Mouse (Mus musculus): ENCODE measurements around the gene Slc25a42.

Gene Slc25a42

GRCm38 (mm10) chr8:70171240-70171639 lies 40.9 kb downstream of the Slc25a42 start:
- DNase-seq (ENCODE audit: low read depth, low spot score): no peak

DNA sequence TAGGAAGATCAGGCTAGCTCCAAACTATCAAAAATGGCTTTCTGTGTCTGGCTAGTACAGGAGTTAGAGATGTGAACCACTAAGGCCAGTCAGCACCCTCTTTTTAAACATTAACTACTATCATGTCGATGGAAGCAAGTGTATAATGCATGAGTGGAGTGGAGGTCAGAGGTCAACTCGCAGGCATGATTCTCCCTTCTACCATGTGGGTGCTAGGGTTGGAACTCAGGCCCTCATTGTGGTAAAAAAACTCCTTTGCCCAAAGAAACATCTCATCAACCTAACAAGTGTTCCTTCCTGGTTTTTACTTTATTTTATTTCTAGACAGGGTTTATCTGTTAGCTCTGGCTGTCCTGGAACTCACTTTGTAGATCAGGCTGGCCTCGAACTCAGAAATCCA lies 41.4 kb downstream of the Slc25a42 start:
- no peak for DNase-seq (ENCODE audit: low read depth, low spot score)

- no peak for DNase-seq (ENCODE audit: low read depth, low spot score)
These were observed 42.0 kb downstream of the Slc25a42 start for GRCm38 (mm10) chr8:70170116-70170515.

DNA sequence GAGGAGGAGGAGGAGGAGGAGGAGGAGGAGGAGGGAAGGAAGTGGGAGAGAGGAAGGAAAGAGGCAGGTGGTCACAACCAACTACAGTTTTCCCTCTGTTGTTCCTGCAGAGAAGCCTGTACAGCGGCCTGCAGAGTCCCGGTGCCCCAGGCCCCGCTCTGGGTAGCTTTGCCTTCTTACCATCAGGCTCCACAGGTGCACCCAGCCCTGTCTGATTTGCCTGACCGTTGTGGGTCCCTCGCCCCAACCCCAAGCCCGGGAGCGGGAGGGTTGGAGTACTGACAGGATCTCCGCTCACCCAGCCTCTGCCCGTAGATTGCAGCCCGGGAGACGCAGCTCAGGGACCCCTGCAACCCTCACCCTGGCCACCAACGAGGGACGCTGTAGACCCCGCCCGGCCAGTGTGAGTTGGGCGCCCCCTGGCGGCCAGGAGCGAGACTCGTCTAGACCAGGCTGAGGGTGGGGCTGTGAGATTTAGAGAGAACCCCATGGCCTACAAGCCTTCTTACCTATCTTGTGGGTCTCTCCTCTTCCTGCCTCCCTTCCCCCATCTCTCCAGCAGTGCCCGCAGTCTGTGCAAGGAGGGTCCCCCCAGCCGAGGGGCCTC lies 45.5 kb downstream of the Slc25a42 start:
- peak; percentile 79 for DNase-seq (ENCODE audit: low read depth, low spot score)

DNA sequence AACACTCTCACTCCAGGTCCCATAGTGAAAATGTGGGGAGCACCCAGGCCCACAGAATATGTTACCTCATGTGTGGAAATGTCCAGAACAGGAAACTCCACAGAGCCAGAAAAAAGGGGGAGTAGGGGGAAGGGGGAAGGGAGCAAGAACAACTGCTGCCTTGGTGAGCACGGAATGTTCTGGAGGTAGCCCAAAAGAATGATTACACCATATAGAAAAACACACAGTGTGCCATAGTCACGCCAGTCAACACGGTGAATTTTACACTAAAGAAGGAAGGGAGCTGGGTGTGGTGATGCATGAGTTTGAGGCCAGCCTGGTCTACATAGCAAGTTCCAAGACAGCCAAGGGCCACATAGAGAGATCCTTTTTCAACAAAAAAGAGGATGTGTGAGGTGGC lies 48.8 kb downstream of the Slc25a42 start:
- DNase-seq (ENCODE audit: low read depth, low spot score): no peak

- DNase-seq (ENCODE audit: low read depth, low spot score): peak; percentile 57
These were observed 52.1 kb downstream of the Slc25a42 start for GRCm38 (mm10) chr8:70160015-70160414.

- DNase-seq (ENCODE audit: low read depth, low spot score): no peak
These were observed 52.9 kb downstream of the Slc25a42 start for GRCm38 (mm10) chr8:70159211-70159610.

DNA sequence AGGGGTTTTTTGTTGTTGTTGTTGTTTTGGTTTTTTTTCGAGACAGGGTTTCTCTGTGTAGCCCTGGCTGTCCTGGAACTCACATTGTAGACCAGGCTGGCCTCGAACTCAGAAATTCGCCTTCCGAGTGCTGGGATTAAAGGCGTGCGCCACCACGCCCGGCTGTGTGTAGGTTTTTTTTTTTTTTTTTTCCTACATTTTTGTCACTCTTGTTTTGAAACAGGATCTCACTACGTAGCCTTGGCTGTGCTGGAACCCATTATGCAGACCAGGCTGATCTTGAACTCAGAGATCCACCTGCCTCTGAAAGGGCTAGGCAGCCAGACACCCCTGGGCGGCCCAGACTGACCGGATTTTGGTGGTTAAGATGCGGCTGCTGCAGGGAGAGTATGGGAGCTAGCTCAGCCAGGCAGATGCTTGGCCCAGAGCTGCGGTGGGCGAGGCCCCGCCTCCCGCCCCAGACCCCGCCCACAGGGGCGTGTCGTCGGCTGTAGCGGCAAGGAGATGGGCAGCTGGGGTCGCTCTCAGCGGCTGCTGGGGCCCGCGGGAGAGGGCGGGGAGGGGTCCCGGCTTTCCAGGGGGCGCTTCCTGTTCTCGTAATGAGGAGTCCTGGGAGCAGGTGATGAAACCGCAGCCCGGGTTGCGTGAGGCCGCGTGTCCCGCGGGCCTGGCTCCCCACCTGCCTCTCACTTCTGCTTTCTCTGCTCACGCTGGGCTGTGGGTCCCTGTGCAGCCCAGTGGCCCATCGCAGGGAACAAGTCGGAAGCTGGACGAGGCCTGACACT lies 53.8 kb downstream of the Slc25a42 start:
- peak; percentile 88 for DNase-seq (ENCODE audit: low read depth, low spot score)

GRCm38 (mm10) chr8:70157240-70157800 lies 54.8 kb downstream of the Slc25a42 start:
- DNase-seq (ENCODE audit: low read depth, low spot score): no peak

GRCm38 (mm10) chr8:70152537-70153257 lies 59.4 kb downstream of the Slc25a42 start:
- peak; percentile 81 for DNase-seq (ENCODE audit: low read depth, low spot score)

- DNase-seq (ENCODE audit: low read depth, low spot score): no peak
These were observed 61.9 kb downstream of the Slc25a42 start for GRCm38 (mm10) chr8:70150158-70150557.

- no peak for DNase-seq (ENCODE audit: low read depth, low spot score)
These were observed 64.2 kb downstream of the Slc25a42 start for GRCm38 (mm10) chr8:70147678-70148607.

GRCm38 (mm10) chr8:70139981-70140380 lies 72.1 kb downstream of the Slc25a42 start:
- DNase-seq (ENCODE audit: low read depth, low spot score): no peak

DNA sequence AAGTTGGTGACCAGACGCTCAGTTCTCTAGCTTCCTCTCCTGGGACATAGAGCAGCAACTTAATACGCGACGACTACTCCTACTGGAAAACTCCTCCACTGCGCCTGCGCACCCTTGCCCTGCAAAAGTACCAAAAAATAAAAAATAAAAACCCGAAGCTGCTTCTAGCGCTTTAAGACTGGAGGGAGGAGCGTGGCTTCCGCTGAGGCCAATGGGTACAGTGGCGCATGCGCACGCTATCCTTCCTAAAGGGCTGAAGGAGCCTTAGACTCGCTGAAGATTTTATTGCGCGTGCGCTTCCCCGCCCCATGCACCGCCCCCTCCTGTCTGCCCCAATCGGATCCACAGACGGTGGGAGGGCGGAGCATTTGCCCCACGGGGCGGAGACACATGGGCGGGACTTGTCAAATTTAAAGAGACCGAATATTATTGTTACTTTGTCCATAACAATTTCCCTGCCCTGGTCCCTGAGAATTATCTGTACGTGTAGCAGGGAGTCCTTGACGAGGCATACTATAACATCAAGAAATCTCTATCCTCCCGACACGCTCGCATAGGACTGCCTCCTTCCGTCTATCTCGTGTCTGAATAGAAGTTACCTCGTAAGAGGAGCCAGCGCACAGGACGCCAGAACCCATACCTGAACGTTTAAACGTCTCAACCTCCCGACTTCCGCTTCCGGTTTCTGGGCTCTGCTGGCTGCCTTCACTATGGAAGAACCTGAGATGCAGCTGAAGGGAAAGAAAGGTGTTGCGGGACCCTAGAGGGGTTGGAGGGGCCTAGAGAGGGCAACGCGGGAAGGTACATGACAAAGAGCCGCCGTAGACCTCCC lies 72.9 kb downstream of the Slc25a42 start, which contains the start of the genes Rfxank, Borcs8 and Mef2b:
Rfxank (minus strand) TSS at position 129 of the 832 bp plus-strand sequence.
Borcs8 (plus strand) TSS at position 474 of the 832 bp plus-strand sequence.
Mef2b (plus strand) TSS at position 686 of the 832 bp plus-strand sequence.
- peak; percentile 99 for DNase-seq (ENCODE audit: low read depth, low spot score)

DNA sequence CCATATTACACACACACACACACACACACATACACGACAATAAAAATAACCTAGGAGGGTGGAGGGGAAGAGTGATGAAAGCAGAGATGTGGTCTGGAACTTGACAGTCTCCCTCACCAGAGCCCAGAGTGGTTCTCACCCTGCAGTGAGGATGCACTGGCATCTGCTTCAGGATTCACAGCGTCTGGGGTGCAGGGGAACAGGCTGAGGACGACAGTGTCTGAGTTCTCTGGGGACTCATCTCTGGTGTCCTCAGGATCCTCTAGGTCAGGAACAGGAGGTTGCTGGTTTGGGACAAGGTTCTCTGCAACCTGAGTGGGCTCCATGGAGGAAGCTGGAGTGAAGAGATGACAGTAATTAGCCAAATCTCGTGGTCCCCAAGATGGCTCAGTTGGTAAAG lies 74.2 kb downstream of the Slc25a42 start:
- no peak for DNase-seq (ENCODE audit: low read depth, low spot score)

GRCm38 (mm10) chr8:70136591-70136990 lies 75.5 kb downstream of the Slc25a42 start:
- no peak for DNase-seq (ENCODE audit: low read depth, low spot score)

DNA sequence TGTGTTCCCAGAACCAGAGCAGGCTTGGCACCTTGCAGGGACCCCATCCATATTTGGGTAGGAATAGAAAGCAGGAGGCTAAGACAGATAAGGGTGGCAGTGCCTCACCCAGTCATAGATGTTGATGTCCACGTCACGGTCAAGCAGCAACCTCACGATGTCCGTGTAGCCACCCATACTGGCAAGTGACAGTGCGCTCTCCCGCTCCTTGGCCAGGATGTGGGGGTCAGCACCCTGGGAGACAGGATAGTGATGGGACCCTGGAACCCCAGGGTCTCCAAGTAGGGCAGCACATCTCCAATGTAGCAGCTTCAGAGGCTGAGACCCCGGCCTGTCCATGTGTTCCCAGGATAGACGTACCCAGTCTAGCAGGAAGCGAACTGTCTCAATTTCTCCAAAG lies 77.2 kb downstream of the Slc25a42 start:
- DNase-seq (ENCODE audit: low read depth, low spot score): no peak

Measured in CD4-positive helper T cell, adult 2 months (primary cell).